Mouse (Mus musculus) E14TG2a.4 (cell line): ENCODE results near the gene Plpp2.

Source experiments
- CTCF ChIP-seq: conservative IDR thresholded peaks from 2 replicates; pipeline ENCODE4 v1.5.1; 2014; ENCODE audit warnings: low read length
- NANOG ChIP-seq: IDR thresholded peaks from 2 replicates; pipeline ENCODE4 v1.6.1; 2014; ENCODE audit warnings: borderline replicate concordance, low read length, mixed read lengths

DNA sequence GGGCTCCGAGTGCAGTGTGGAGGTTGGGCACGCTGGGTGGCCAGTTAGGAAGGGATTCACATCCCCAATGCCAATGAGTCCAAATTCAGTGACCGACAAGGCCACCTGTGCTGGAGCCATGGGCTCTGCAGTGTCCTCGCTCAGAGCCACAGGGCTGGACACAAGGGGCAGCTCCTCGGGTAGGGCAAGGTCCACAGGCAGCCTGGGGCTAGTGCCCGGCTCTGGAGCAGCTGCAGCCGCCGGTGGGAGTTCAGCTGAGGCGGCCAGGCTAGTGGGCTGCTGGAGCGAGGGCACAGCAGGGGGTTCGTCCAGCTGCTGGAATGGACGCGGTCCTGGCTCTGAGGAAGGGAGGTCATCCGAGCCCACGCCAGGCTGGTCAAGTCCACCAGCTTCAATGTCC is 7.9 kb upstream of the Plpp2 start:
- TF ChIP-seq NANOG: no peak
- no peak for TF ChIP-seq CTCF
